9 mouse cellular contexts compared by ENCODE assay signal in the genomic region with DNA sequence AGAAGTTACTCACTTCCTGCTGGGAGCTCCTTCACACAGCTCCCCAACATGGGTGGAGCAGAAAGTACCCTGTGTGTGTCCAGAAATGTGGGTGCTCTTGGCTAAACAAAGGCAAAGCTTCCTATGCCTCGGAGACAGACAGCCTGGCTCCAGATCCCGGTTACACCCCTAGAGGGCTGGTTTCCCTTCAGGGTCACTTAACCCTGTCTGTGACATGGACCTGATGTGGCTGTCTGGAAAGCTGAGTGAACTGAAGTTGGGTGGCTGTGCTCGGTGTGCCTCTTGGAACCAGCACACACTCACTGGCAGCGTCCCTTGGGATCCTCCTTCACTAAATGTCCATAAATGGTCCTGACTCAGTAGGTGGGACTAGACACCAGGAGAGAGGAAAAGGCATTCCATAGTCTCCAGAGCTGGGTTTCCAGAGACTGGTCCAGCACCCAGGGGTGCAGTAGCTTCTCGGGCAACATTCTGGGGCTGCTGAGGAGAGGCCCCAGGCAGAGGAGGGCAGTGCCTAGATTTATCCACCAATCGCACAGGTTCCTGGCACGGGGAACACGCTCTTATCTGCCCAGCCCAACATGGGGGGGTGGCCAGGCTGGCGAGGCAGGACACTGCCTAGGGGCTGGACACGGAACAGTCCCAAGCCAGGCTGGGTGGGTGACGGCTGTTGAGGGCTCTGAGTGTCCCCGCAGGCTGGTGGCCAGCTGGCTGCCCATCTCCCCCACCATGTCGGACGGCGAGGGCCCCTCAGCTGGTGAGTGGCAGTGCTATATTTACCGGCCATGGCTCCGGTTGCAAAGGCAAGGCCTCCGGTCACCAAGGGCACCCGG. TPM values are rescaled to one million over a fixed set of nuclear protein-coding genes. Genes with fewer than 3 reads are reported as not detected.
DNase-seq lines count a peak whose midpoint lies in the region; ATAC-seq and TF ChIP-seq lines count a peak whose summit lies in the region.
"Had no signal": no experiment of that assay in that cellular context is flagged by ENCODE, and none has a peak within 500 bp of the region (broad histone marks: within the 10 kb centered on the region; RNA-seq: fewer than 3 reads in every experiment).

Eml1 (plus strand) TSS at position 362 of the 833 bp plus-strand sequence.

- H3K79me2 ChIP-seq in liver, adult 2 months (ENCODE audit: control insufficient read depth, insufficient read depth, low read length) = no peaks in the 10 kb centered on the region

- 55% methylated on average over 19 of the region's 19 CpGs for WGBS in liver, adult 2 months
- 80% methylated on average over 19 of the region's 19 CpGs for WGBS in forebrain, embryonic 15.5 days

- H3K4me3 ChIP-seq in liver, adult 2 months (ENCODE audit: insufficient read depth, low read depth, low read length) = peak within 1 kb of the TSS; percentile 61
- no peak within 1 kb of the TSS for H3K4me3 ChIP-seq in forebrain, embryonic 15.5 days

- ATAC-seq in forebrain, embryonic 15.5 days (replicated peaks) = no peak

- H3K27me3 ChIP-seq in liver, adult 2 months (ENCODE audit: control insufficient read depth, insufficient read depth, low read length) = no peaks in the 10 kb centered on the region
- H3K27me3 ChIP-seq in forebrain, embryonic 15.5 days = no peaks in the 10 kb centered on the region

- no peak for DNase-seq in liver, adult 2 months (ENCODE audit: extremely low read depth, low read depth, low spot score)
- DNase-seq in liver = no peak
- DNase-seq in heart, postnatal 4 days = peak; percentile 79
- DNase-seq in layer of hippocampus, postnatal 25 days (ENCODE audit: extremely low spot score in 1 of 2, low spot score in 1 of 2) = no peak
- DNase-seq in lung, postnatal 36 days = peak; percentile 87
- DNase-seq in embryo, embryonic 9.5 days (ENCODE audit: extremely low spot score) = no peak
- no peak for DNase-seq in cerebellum, adult 11 months

- H3K36me3 ChIP-seq in liver, adult 2 months (ENCODE audit: control insufficient read depth, insufficient read depth, low read length) = no peaks in the 10 kb centered on the region
- no peaks in the 10 kb centered on the region for H3K36me3 ChIP-seq in forebrain, embryonic 15.5 days

- peak within 1 kb of the TSS; percentile 47 for H3K27ac ChIP-seq in liver, adult 2 months (replicated peaks; ENCODE audit: insufficient read depth, low read depth, low read length)
- no peak within 1 kb of the TSS for H3K27ac ChIP-seq in forebrain, embryonic 15.5 days (replicated peaks)
- H3K27ac ChIP-seq: liver, embryonic 14.5 days had no signal

- no peak within 1 kb of the TSS for H3K4me2 ChIP-seq in forebrain, embryonic 15.5 days (replicated peaks)

- TF ChIP-seq CTCF in liver, adult 2 months (IDR thresholded peaks at IDR 0.05; ENCODE audit: low read depth, low read length) = no peak

- H3K9ac ChIP-seq in liver, adult 2 months (ENCODE audit: low read depth, low read length) = peak within 1 kb of the TSS; percentile 33
- no peak within 1 kb of the TSS for H3K9ac ChIP-seq in forebrain, embryonic 15.5 days (replicated peaks)
- H3K9ac ChIP-seq: liver, embryonic 14.5 days had no signal

- TF ChIP-seq POLR2A in liver, adult 2 months (IDR thresholded peaks at IDR 0.05; ENCODE audit: extremely low read depth, insufficient read depth, low read length) = no peak

- H3K4me1 ChIP-seq in liver, adult 2 months (ENCODE audit: control insufficient read depth, insufficient read depth, low read length) = no peaks in the 10 kb centered on the region
- no peaks in the 10 kb centered on the region for H3K4me1 ChIP-seq in forebrain, embryonic 15.5 days

- H3K9me3 ChIP-seq in forebrain, embryonic 15.5 days = no peaks in the 10 kb centered on the region

RNA-seq across cellular contexts. Expression of gene Eml1, which starts in this region (rescaled TPM):
- total RNA-seq in liver, adult 2 months (2014; rRNA removed) = 2.6 and 2.9 TPM in 2 replicates
- polyA plus RNA-seq in liver, adult 2 months (2012; rRNA removed) = 1.3 and 2.0 TPM in 2 replicates
- 58.6 and 65.7 TPM in 2 replicates for polyA plus RNA-seq in forebrain, embryonic 15.5 days (2015; fragmentation: Nextera tagmentation; extraction: Ambion mirVana)
- total RNA-seq in heart, postnatal 4 days (2021) = 10 to 100 TPM; 78.1 to 80.5 TPM
- 10 to 100 TPM; 48.3 to 49.7 TPM for total RNA-seq in layer of hippocampus, postnatal 25 days (2021)

Comparison
In these comparisons a context has a peak if more than half of its experiments do, and no peak if none do; other contexts are left out.
1. RNA of gene Eml1 (total RNA-seq): 78.1 to 80.5 TPM in heart, postnatal 4 days and 48.3 to 49.7 TPM in layer of hippocampus, postnatal 25 days; 2.6 to 2.9 TPM in liver, adult 2 months; every median in the first group is over 10 times any median in the second.
2. RNA of gene Eml1 (polyA plus RNA-seq): 58.6 to 65.7 TPM in forebrain, embryonic 15.5 days; 1.3 to 2.0 TPM in liver, adult 2 months; every median in the first group is over 10 times any median in the second.
3. DNase-seq: peak in heart, postnatal 4 days (single experiment) and lung, postnatal 36 days (single experiment); none in liver, adult 2 months (single experiment), liver (single experiment), layer of hippocampus, postnatal 25 days (0 of 2), embryo, embryonic 9.5 days (single experiment) and cerebellum, adult 11 months (single experiment).